Mouse (Mus musculus) brain, embryonic 14.5 days (tissue): ENCODE data around the gene Hes3.

Experiments
- CTCF ChIP-seq: fragments of 200-500 bp; IDR thresholded peaks from 2 replicates; pipeline ENCODE4 v1.5.1; 2012; ENCODE audit warnings: inconsistent platforms, mild to moderate bottlenecking, moderate library complexity, borderline replicate concordance; ENCODE audit not compliant: insufficient read depth, insufficient read length; ENCODE audit errors: extremely low read depth
- POLR2A ChIP-seq: fragments of 200-500 bp; IDR thresholded peaks from 2 replicates; pipeline ENCODE4 v1.6.1; 2012; ENCODE audit warnings: mild to moderate bottlenecking, inconsistent platforms, borderline replicate concordance; ENCODE audit not compliant: poor library complexity, insufficient read depth, insufficient read length, severe bottlenecking; ENCODE audit errors: extremely low read depth

DNA sequence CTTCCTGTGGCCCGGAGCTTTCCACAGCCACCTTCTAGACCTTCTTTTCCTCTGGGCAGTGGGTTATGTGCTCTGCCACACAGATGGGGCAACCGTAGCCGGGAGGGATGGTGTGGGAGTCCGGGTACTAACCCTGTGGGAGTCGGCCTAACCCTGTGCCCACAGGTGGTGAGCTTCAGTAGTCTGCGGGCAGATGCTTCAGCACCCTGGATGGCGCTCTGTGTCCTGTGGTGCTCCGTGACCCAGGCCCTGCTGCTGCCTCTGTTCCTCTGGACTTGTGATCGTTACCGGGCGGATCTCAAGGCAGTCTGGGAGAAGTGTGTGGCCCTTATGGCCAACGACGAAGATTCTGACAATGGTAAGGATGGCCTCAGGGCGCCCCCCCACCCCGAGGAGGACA lies 9.9 kb downstream of the Hes3 start:
- TF ChIP-seq CTCF = no peak
- TF ChIP-seq POLR2A = no peak
